Mouse (Mus musculus): ENCODE data around the gene Wdr78.

Wdr78 gene

DNA sequence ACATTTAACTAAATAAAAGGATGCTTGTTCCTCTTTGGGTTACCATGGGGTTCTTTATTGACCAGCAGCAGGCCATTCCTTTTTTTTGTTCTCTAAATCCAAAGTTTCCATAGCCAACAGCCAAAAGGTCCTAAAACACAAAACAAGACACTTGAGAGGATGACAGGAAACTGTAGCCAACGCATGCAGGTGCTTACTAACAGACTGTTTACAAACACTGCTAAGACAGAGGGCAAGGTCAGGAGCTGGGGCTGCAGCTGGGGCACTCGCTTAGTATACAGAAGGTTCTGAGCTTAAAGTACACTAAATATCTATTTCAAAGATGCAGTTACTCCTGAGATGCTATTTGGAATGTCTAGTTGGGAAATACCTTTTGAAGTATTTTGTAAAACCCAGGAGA is 49.9 kb downstream of the Wdr78 start:
- DNase-seq (ENCODE audit: extremely low read depth, low read depth, low spot score): no peak

DNA sequence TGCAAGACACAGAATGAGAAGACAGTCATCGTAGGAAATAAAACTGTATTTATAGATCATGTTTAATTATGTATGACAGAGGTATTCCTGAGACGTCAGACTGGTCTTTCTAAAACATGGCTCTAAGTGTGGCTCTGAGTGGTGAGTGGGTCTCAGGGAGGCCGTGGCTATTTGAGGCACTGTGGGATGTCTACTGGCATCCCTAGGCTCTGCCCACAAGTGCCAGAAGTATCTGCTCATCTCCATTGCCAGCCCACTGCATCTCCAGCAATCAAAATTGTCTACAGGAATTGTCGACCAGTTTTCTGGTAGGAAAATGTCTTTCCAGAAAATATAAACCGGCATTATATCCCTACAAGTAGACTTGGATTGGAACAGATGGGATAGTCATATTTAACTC is 57.4 kb downstream of the Wdr78 start:
- no peak for DNase-seq (ENCODE audit: extremely low read depth, low read depth, low spot score)

DNA sequence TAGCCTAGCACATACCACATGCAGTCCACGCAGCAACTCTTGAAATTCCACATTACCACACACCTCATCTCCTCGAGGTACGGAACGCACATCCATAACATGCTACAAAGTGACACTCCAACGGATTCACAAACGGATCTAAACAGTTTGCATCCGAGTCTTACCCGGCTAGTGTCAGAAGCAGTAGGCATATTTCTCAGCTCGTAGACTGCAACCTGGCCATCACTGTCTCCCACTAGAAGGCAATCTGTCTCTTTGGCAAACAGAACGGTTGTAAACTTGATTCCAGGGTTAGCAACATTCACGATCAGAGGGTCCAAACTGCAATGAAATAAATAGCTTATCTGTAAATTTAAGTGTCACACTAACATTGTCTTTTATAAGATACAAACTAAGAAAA is 66.3 kb downstream of the Wdr78 start:
- DNase-seq (ENCODE audit: extremely low read depth, low read depth, low spot score): no peak

DNA sequence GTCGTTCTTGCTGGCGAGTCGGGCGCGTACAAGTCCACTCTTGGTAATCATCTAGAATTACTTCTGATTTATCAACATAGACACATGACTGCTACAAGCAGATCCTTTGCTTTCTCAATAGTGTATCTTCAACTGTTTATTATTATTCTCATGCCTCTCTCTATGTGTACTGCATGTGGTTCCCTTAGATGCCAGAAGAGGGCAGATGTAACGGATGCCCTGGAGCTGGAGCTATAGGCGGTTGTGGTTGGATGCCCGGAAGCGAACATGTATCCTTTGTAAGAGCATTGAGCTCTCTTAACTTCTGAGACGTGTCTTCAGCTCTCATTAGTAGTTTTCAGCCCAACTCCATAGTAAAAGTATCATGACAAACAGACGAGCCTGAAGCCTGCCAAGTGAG is 71.4 kb downstream of the Wdr78 start:
- no peak for DNase-seq (ENCODE audit: extremely low read depth, low read depth, low spot score)

DNA sequence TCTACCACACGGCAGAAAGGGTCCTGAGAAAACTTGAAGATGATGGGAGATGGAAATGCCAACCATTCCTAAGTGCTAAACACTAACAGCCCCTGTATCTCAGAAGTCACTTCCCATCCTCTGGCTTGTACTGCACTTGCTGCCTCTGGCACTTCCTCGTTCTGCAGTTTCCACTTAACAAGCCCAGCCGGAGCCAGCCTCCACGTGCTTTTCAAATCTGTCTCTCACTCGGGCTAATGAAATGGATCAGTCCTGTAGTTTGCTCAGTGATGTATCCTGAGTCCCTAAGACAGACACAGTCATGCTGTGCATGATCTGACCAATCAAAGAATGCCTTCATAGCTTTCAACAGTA is 74.5 kb downstream of the Wdr78 start:
- no peak for DNase-seq (ENCODE audit: extremely low read depth, low read depth, low spot score)

DNA sequence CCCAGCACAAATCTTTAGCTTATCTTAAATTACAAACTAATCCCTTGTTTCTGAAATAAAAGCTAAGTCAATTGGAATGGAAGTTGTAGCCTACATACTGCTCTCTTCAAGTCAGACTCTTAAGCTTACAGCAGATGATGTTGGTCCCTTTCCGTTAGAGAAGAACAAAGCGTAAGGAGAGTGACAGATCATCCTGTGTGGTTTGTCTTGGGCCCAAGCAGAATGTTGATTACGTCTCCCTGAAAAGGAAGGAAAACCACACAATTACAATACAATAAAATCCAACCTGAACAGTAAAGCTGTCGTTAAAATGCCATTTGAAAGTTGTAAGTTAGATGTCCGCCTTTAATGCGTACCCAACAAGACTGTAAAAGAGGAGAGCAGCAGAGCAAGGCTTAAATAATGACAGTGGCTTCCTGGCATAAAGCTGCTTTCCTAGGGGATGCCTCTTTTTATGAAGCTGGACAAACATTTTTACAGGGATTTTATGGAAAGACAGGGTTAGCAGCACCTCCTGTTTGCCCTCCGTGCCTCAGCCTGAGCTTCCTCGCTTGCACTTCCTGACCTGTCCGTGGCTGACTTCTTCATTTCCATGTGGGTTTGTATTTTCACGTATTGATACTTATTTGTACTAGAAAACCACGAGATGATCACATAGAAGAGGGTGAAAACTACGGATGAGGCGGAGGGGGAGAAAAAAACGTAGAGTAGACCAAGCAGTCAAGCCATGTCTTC is 75.1 kb downstream of the Wdr78 start:
- no peak for DNase-seq (ENCODE audit: extremely low read depth, low read depth, low spot score)

DNA sequence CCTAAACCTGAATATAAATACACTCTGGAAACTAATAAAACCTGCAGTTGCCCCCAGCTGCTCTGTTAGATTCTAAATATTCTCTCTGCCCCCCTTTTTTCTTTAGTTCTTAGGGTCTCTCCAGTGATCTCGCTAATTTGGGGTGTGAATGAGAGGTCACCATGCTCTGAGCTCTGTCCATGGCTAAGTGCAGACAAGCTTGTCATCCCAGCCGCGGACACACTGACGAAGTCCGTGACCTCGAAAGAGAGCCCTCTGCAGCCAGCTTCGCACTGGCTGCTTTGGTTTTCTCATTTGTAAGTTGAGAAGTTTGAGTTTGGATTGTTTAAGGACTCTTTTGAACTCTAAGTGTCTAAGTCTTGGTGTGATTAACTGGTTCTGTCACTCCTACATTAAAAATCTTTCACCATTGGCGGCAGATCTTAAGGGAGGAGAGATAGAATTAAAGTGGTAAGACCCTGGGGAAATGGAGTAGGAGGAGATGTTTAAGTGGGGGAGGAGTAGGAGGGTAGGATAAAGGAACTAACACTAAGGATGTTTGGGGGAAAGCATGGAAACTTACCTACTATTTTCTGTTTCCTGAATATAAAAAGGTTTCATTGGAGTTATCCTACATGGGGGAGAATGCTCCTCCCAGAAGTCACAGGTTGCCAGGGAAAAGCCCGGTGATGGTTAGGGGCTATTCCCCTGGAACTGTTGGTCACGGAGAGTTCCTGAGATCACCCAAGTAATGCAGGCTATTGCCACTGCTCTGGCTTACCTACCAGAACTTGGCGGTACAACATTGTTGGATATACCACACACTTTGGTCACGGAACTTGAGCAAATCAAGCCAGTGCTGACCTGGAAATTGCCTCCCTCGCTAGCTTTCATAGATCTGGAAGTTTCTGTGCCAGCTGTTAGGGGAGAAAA is 85.9 kb downstream of the Wdr78 start:
- DNase-seq (ENCODE audit: extremely low read depth, low read depth, low spot score): no peak

DNA sequence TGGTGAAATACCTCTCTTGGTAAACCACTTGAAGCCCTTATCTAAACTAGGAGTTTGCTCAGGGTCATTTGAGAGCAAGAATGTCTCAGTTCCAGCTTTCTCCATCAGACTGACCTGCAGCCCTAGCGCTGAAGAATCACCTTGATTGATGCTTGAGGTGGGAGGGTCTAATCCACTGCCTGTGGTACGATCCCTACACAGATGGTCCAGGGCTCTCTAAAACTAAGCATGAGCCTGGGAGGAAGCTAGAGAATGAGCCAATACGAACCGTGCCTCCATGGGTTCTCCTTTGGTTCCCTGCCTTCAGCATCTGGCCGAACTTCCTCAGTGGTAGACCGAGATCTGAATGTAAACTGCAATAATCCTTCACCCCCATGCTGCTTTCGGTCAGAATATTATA is 86.6 kb downstream of the Wdr78 start:
- no peak for DNase-seq (ENCODE audit: extremely low read depth, low read depth, low spot score)

DNA sequence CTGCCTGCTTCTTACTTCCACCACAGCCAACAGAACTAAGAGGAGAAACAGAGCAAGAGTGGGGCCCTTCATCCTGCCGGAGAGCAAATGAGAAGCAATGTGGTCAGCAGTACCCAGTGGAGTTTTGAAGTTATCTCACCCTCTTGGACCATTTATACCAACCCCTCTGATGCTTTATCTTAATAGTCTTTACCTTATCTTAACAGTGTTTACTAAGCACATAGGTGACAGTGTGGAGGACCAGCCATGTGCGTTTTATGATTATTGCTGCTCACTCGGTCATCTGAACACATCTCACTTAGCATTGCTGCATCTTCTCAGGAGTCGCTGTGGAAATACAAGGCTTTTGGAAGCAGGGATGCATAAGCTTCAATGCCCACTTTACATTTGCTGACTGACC is 87.7 kb downstream of the Wdr78 start, which contains the start of gene Insl5:
Gene Insl5 (minus strand): TSS at position 222 of the 400 bp plus-strand sequence.
- DNase-seq (ENCODE audit: extremely low read depth, low read depth, low spot score): no peak

DNA sequence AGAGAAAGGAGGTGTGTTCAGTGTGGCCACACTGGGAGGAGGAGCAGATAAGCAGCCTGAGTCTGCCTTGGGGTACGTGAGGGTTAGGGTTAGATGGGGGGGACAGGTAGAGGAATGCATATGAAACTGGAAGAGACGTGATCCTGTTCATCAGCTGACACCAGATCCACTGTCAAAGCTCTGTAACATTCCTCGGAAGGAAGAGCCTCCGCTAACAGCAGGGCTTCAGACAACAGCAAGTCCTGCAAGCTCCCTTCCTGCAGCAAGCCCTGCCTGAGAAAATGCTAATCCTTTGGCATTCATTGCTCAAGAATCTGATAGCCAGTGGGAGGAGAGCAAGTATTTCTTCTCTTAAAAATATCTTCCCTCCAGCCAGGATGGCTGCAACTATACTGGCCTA is 100.9 kb downstream of the Wdr78 start:
- DNase-seq (ENCODE audit: extremely low read depth, low read depth, low spot score): no peak

DNA sequence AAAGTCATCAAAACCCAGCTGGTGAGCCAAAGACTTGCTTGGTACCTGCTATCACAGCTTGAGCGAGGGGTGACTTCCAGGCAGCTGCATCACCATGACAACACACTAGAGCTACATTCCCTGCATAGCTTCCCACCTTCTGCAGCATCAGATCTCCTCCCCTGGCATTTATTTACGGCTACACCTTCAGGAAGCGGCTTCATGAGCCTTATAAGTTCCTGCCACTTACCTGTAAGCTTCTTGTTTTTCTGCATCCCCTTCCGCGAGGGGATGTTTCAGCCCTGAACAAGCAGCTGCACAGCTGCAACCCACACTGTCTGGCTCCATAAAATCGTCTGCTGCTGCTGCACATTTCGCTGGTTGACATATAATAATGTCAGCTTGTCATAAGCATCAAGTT is 102.5 kb downstream of the Wdr78 start:
- DNase-seq (ENCODE audit: extremely low read depth, low read depth, low spot score): no peak

DNA sequence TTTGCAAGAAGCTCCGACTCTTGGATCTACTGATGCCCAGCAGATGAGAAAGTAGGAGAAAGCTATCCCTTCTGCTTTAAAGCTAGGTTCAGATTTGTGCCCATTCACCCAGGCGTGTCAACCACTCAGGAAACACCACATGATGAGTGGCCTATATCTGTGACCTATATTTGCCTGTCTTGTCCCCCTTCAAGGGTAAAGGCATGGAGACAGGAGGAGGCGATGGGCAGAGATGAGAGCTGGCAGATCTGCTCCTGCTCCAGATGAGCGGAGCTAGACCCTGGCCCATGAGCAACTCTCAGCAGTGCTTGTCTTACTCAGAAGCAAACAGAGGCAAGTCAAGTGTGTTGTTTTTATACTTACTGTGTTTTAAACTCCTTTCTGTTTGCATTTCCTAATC is 103.6 kb downstream of the Wdr78 start:
- no peak for DNase-seq (ENCODE audit: extremely low read depth, low read depth, low spot score)

DNA sequence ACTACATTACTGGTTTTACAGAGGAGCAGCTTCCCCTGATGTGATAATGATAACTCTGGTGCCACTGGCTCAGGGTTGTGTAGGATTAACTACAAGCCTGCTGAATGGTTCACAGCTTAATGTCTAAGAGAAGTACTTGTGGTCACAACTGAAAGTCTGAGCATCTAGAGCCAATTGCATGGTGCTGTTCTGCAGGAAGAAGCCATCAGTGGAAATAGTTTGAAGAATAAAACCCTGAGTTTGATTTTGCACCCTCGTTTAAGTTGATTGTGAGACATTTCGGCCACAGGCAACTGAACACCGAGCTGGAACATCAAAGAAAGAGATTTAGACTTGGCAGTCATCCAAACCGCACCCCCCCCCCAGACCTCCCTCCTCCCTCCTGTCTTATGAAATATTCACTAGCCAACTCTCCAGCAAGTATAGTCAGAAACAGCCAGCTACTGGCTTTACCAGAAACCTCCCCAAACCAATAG is 107.4 kb downstream of the Wdr78 start:
- no peak for DNase-seq (ENCODE audit: extremely low read depth, low read depth, low spot score)

DNA sequence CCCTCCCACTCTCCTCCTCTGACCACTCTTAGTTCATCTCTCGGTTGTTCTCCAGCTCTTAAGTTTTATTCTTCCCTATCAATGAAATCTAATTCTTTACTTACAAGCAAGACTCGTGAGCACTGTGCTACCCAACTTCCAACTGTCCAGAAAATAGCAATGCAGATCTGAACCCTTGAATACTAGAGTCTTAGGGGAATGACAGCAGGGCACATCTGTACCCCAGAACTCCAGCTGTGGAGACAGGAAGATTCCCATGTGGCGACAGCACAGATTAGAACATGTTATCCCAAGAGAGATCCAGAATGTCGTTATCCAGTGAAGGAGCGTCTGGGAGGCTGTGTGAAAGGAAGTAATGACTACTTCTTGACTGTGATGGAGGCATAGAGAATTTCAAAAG is 108.1 kb downstream of the Wdr78 start:
- DNase-seq (ENCODE audit: extremely low read depth, low read depth, low spot score): no peak

DNA sequence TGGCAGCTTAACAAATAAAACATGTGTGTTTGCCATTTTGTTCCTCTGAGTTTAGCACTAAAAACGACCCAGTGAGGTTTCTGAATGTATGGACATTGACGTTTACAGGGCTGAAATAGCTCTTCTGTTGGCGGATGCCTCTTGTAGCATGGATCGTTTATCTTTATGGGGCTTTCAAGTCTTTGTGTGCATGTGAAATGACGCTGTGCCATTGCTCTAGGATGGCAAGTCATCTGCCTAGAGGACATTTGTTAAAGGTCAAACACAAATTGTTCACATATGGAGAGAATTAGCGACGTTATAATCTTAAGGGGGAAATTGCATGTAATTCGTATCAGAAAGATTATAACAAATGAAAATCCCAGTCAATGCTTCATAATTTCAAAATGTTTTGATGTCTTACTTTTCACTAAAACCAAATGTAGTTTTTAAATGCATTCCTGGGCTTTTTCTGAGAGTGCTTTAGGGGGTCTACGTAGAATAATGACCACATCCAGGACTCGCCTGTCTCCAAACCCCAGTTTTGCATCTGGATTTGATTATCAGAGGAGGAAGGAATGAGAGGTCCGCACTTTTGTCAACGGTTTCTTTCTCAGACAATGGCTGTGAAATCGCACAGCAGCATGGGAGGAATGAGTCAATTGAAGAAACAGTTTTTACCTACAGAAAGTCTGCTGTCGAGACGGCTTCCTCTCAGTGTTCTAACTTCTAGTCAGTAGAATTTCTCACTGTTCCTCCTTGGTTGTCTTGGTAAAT is 109.0 kb downstream of the Wdr78 start:
- no peak for DNase-seq (ENCODE audit: extremely low read depth, low read depth, low spot score)

DNA sequence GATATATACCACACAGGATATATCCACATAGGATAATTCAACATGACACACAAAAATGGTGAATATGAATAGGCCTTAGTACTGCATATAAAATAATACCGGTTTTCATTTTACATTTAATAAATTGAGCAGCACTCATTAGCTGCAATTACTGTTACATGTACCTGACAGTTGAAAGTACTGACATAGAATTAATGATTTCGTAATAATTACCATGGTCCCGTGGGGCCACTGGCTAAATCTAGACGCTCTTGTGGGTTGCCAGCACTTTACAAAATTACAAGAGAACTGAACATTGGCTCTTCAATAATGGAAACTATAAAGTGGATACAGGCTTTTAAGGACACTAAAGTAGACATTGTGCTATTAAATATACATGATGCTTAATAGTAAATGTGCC is 109.7 kb downstream of the Wdr78 start:
- DNase-seq (ENCODE audit: extremely low read depth, low read depth, low spot score): no peak

DNA sequence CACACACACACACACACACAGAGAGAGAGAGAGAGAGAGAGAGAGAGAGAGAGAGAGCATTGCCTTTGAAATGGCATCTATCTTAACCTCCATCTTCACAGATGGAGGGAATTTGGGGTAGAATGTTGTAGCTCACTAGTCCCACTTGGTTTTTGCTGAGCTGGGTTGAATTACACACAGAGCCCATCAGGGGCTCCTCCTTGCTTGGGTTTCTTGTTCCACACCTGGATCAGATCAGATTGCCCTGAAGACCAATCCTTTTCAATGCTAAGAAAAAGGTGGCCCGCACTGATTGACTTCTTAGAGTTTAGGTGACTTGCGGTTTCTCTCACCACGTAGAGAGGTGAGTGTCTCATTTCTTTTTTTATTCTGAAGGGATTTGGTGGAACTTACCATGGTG is 122.7 kb downstream of the Wdr78 start:
- DNase-seq (ENCODE audit: extremely low read depth, low read depth, low spot score): no peak

DNA sequence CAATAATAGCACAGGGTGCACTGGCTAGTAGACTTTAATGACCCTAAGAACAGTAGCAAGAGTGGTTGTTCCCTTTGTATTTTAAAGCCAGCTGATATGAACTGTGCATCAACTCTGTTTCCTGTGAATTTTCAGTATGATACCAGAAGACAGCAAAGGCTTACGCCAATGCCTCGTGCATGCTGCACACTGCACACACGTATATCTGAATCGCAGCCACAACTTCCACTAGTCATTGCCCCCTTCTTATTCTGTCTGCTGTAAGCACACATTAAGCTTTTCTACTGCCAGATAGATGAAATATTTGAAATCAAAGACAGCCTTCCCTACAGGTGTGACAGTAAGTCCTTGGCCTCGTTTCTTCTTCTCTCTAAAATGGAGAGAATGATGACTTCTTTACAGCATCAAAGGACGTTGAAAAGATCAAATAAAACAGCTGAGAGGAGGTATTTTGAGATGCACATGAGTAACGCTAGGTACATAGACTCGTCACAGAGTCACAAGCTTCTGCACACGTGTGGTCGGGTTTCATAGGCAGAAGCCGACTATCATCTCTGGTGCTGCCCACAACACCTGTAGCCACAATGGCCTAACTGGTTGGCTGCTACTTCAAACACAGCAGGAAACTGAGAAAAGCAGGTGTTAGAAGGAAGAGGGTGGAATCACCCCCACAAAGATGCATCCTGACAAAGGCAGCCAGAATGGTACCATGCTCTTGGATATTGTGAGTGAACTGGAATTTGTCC is 123.6 kb downstream of the Wdr78 start:
- no peak for DNase-seq (ENCODE audit: extremely low read depth, low read depth, low spot score)

DNA sequence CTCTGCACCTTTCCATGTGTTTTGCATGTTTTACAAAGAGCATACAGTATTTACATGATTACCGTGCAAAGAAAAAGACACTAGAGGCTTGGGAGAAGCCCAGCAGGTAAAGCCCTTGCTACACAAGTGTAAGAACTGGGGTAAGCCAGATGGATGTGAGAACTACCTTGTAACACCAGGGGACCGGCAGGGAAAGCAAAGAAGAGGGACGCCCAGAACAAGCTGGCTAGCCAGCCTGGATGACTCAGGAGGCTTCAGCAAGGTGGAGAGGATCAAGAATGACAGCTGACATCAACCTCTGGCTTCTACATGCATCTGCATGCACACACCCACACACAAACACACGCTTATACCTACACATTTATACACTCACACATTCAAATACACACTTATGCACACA is 124.3 kb downstream of the Wdr78 start:
- no peak for DNase-seq (ENCODE audit: extremely low read depth, low read depth, low spot score)

DNA sequence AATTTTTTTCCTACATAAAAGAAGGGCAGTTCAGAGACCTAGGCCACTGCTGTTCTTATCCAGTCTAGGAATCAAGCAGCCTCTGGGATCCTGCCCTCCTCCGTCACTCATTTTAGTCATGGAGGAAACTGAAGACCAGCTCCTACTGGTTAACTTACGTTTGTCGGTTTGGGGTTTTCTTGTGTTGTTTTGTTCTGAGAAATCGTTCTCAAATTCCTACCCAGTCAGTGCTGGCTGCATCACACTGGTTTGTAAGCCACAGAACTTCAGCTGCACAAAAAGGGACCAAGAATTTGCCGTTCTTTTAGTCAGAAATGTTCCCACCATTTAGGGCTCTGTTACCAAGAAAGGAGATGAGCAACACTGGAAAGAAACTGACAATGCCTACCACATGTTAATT is 125.0 kb downstream of the Wdr78 start:
- no peak for DNase-seq (ENCODE audit: extremely low read depth, low read depth, low spot score)

DNA sequence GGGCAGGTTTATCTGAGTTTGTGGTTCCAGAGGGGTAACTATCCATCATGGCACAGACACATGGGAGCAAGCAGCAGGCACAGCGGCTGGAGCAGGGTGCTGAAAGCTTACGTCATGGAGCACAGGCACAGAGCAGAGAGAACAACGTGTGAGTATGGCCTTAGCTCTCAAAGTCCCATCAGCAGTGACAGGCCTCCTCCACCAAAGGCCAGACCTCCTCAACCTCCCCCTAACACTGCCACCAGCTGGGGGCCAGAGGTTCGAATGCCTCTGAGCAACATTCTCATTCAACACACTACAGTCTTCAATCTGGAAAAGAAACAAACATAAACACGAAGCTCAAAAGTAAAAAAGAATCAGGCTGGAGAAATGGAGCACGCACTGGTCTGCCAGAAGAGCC is 125.8 kb downstream of the Wdr78 start:
- no peak for DNase-seq (ENCODE audit: extremely low read depth, low read depth, low spot score)
